In the genomic region with DNA sequence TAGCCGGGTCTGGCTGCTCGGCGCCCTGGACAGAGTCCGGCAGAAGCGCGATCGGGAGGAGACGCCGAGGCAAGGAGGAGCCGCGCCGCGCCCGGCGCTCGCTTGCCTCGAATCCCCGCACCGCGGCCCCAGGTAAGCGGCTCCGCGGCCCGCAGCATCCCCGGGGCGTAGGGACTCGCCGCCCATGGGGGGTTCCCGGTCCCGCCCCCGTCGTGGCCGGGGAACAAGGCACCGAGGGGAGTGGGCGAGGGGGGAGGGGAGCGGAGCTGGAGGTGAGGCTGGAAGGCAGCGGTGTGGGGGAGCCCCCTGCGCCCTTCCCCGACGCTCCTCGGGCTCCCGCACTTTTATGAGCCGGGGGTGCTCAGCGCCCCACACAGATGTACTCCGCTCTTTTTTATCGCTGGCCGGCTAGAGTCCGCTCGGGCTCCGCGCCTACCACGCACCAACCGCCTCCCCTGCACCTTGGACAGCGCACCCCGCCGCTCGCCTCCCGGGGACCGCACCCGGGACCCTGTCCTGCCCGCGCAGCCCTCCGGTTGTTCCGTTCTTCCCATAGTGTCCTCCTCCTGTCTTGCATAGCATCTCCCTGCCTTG, we compare ENCODE assay signal across 8 mouse cellular contexts. TPM values are rescaled to one million over a fixed set of nuclear protein-coding genes. Genes with fewer than 3 reads are reported as not detected.
DNase-seq lines count a peak whose midpoint lies in the region; ATAC-seq and TF ChIP-seq lines count a peak whose summit lies in the region.

No protein-coding gene starts in this region.

- H3K9ac ChIP-seq in kidney, embryonic 15.5 days: peak overlapping the region; percentile 52
- peak overlapping the region; percentile 58 for H3K9ac ChIP-seq in ES-E14 (ENCODE audit: insufficient read depth, low read depth, low read length, poor library complexity, severe bottlenecking)
- H3K9ac ChIP-seq in hindbrain, embryonic 14.5 days: peak overlapping the region; percentile 94
- peak overlapping the region; percentile 29; the same call in 1 of the 2 replicates for H3K9ac ChIP-seq in lung, postnatal 0 days (replicated peaks; ENCODE audit: low read depth)

- TF ChIP-seq EP300 in lung, postnatal 0 days (IDR thresholded peaks at IDR 0.05): no peak

- H3K9me3 ChIP-seq in kidney, embryonic 15.5 days (replicated peaks): no peaks in the 10 kb centered on the region
- H3K9me3 ChIP-seq in ES-E14 (ENCODE audit: control insufficient read depth, insufficient read depth, low read depth, low read length): no peaks in the 10 kb centered on the region
- no peaks in the 10 kb centered on the region for H3K9me3 ChIP-seq in hindbrain, embryonic 14.5 days (ENCODE audit: control insufficient read depth, low read length)
- H3K9me3 ChIP-seq in lung, postnatal 0 days (ENCODE audit: low read length): no peaks in the 10 kb centered on the region

- H3K27me3 ChIP-seq in kidney, embryonic 15.5 days: peaks cover 58% of the 10 kb centered on the region
- H3K27me3 ChIP-seq in hindbrain, embryonic 14.5 days (ENCODE audit: control insufficient read depth, insufficient read depth, low read length): no peaks in the 10 kb centered on the region
- H3K27me3 ChIP-seq in lung, postnatal 0 days (replicated peaks; ENCODE audit: insufficient read depth, low read length): peaks cover 33% of the 10 kb centered on the region

- no peak for TF ChIP-seq CTCF in lung, postnatal 0 days (IDR thresholded peaks at IDR 0.05)

- peak overlapping the region; percentile 100 for H3K4me2 ChIP-seq in kidney, embryonic 15.5 days
- H3K4me2 ChIP-seq in hindbrain, embryonic 14.5 days (replicated peaks): peak overlapping the region; percentile 73
- peak overlapping the region; percentile 94 for H3K4me2 ChIP-seq in lung, postnatal 0 days (replicated peaks; ENCODE audit: low read depth, low read length)

- in situ Hi-C loops in ES-E14 (cut with MboI; ENCODE audit: low sequenced_read_pairs in 2 of 2, unreplicated experiment in 2 of 2): no loop called here

- H3K36me3 ChIP-seq in kidney, embryonic 15.5 days: no peaks in the 10 kb centered on the region
- H3K36me3 ChIP-seq in ES-E14 (ENCODE audit: control insufficient read depth, insufficient read depth, low read length, poor library complexity, severe bottlenecking): no peaks in the 10 kb centered on the region
- H3K36me3 ChIP-seq in hindbrain, embryonic 14.5 days (replicated peaks; ENCODE audit: control insufficient read depth, insufficient read depth): no peaks in the 10 kb centered on the region
- H3K36me3 ChIP-seq in lung, postnatal 0 days (ENCODE audit: insufficient read depth, low read length): no peaks in the 10 kb centered on the region

- H3K4me1 ChIP-seq in kidney, embryonic 15.5 days: peaks cover 19% of the 10 kb centered on the region
- no peaks in the 10 kb centered on the region; a peak in 1 of 4 replicates for H3K4me1 ChIP-seq in ES-E14 (ENCODE audit: control insufficient read depth in 2 of 2, insufficient read depth in 2 of 2, low read length in 2 of 2, poor library complexity in 1 of 2)
- H3K4me1 ChIP-seq in brown adipose tissue, adult 24 weeks (ENCODE audit: control insufficient read depth, insufficient read depth, insufficient read length, low read length): no peaks in the 10 kb centered on the region; the same call in 1 of the 2 replicates
- peaks cover 42% of the 10 kb centered on the region for H3K4me1 ChIP-seq in hindbrain, embryonic 14.5 days (replicated peaks; ENCODE audit: control insufficient read depth, insufficient read depth, low read length)
- H3K4me1 ChIP-seq in lung, postnatal 0 days (ENCODE audit: insufficient read depth, low read depth, low read length): peaks cover 10% of the 10 kb centered on the region

- peak; percentile 73 for ATAC-seq in kidney, embryonic 15.5 days (replicated peaks; ENCODE audit: low FRiP score)
- ATAC-seq in hindbrain, embryonic 14.5 days (ENCODE audit: low FRiP score): peak; percentile 28; the same call in 1 of the 2 replicates
- peak; percentile 60 for ATAC-seq in lung, postnatal 0 days

- DNase-seq in kidney, adult 18-20 months: no peak
- DNase-seq in ES-E14 (ENCODE audit: low read depth, low spot score): no peak
- DNase-seq in hindbrain, embryonic 14.5 days (ENCODE audit: low spot score): no peak
- peak; percentile 12 for DNase-seq in lung, postnatal 0 days (ENCODE audit: low spot score)
- peak; percentile 26 for DNase-seq in thymus, postnatal 4 days
- DNase-seq in right cerebral cortex, postnatal 36 days (ENCODE audit: low spot score in 2 of 2): no peak

- 0% methylated on average over 54 of the region's 64 CpGs for WGBS in kidney, embryonic 15.5 days
- 0% methylated on average over 48 of the region's 64 CpGs for WGBS in hindbrain, embryonic 14.5 days
- WGBS in lung, postnatal 0 days: under 1% methylated on average over 43 of the region's 64 CpGs

- peak overlapping the region; percentile 29 for H3K27ac ChIP-seq in kidney, embryonic 15.5 days
- no peak overlapping the region for H3K27ac ChIP-seq in ES-E14 (ENCODE audit: insufficient read depth, low read depth, low read length, poor library complexity, severe bottlenecking)
- H3K27ac ChIP-seq in brown adipose tissue, adult 24 weeks (replicated peaks; ENCODE audit: low read depth, low read length): no peak overlapping the region
- peak overlapping the region; percentile 96 for H3K27ac ChIP-seq in hindbrain, embryonic 14.5 days
- H3K27ac ChIP-seq in lung, postnatal 0 days (ENCODE audit: low read length): no peak overlapping the region

- H3K4me3 ChIP-seq in kidney, embryonic 15.5 days (replicated peaks): peak overlapping the region; percentile 66
- H3K4me3 ChIP-seq in ES-E14 (ENCODE audit: insufficient read depth in 1 of 2, low read depth in 1 of 2, low read length in 2 of 2, poor library complexity in 1 of 2, severe bottlenecking in 1 of 2): peak overlapping the region; percentile 77 to 84
- peak overlapping the region; percentile 61 for H3K4me3 ChIP-seq in brown adipose tissue, adult 24 weeks (ENCODE audit: insufficient read depth, low read depth, low read length)
- peak overlapping the region; percentile 85 for H3K4me3 ChIP-seq in hindbrain, embryonic 14.5 days (replicated peaks; ENCODE audit: low read length)
- peak overlapping the region; percentile 55 for H3K4me3 ChIP-seq in lung, postnatal 0 days (ENCODE audit: low read depth, low read length)

TF ChIP-seq in ES-E14, 5 proteins besides CTCF, POLR2A, EP300 and RAD21:
- TF ChIP-seq ZC3H11A (IDR thresholded peaks at IDR 0.05; ENCODE audit: borderline replicate concordance, low read depth, low read length): no peak
- TF ChIP-seq CHD2 (IDR thresholded peaks at IDR 0.05; ENCODE audit: low read depth, low read length): no peak
- no peak for TF ChIP-seq MAFK (IDR thresholded peaks at IDR 0.05; ENCODE audit: insufficient read depth, low read depth, low read length)
- TF ChIP-seq HCFC1 (IDR thresholded peaks at IDR 0.05; ENCODE audit: borderline replicate concordance, insufficient read depth, low read length): no peak; the same call in 1 of the 2 replicates
- no peak for TF ChIP-seq ZNF384 (IDR thresholded peaks at IDR 0.05; ENCODE audit: low read depth, low read length)

RNA-seq across cellular contexts. Expression of a gene that starts 0.4 kb away (rescaled TPM):
- polyA plus RNA-seq in kidney, embryonic 15.5 days (2015; fragmentation: Nextera tagmentation; extraction: Ambion mirVana): 8.0 and 8.5 TPM in 2 replicates
- 25.3 and 52.4 TPM in 2 replicates for total RNA-seq in ES-E14 (2012; rRNA removed)
- polyA plus RNA-seq in brown adipose tissue, adult 24 weeks (2012; ENCODE audit: insufficient read depth, insufficient read length, missing spikeins): 0.71 and 0.88 TPM in 2 replicates
- polyA plus RNA-seq in hindbrain, embryonic 14.5 days (2014; fragmentation: Nextera tagmentation; extraction: Ambion mirVana): 30.2 TPM in 2 replicates
- 1.5 and 2.0 TPM in 2 replicates for polyA plus RNA-seq in lung, postnatal 0 days (2015; fragmentation: Nextera tagmentation; extraction: Ambion mirVana)

Comparison
In these comparisons a context has a peak if more than half of its experiments do, and no peak if none do; other contexts are left out.
1. H3K27ac ChIP-seq: peak in kidney, embryonic 15.5 days (single experiment) and hindbrain, embryonic 14.5 days (single experiment); none in ES-E14 (single experiment), brown adipose tissue, adult 24 weeks (single experiment) and lung, postnatal 0 days (single experiment).
2. H3K9ac ChIP-seq: peak in every context shown above with its lines; median percentile 94 in hindbrain, embryonic 14.5 days; 58 in ES-E14; 52 in kidney, embryonic 15.5 days; 29 in lung, postnatal 0 days.
3. DNase-seq: peak in lung, postnatal 0 days (single experiment) and thymus, postnatal 4 days (single experiment); none in kidney, adult 18-20 months (single experiment), ES-E14 (single experiment), hindbrain, embryonic 14.5 days (single experiment) and right cerebral cortex, postnatal 36 days (0 of 2).
4. Peak in every context shown above with its lines, with median percentiles within 50 percentile points of each other: ATAC-seq, H3K4me2 ChIP-seq and H3K4me3 ChIP-seq.